Mouse (Mus musculus) forebrain, embryonic 16.5 days (tissue): Measurements from ENCODE around the gene Whrn. TPM values are rescaled to one million over a fixed set of nuclear protein-coding genes. Genes with fewer than 3 reads are reported as not detected.

Experiments used
- ATAC-seq: fragments of 200-750 bp; cut with Nextera tagmentation; 2 replicates; pipeline ENCODE4 v1.8.0; 2017; ENCODE audit warnings: mild to moderate bottlenecking, moderate library complexity
- H3K27ac ChIP-seq: fragments of 300-500 bp; sonication (generic); 2 replicates; pipeline ENCODE4 v1.5.1; 2014; ENCODE audit warnings: low read length, control low read depth
- H3K27me3 ChIP-seq: fragments of 300-500 bp; sonication (generic); replicated peaks from 2 replicates; pipeline ENCODE4 v1.6.1; 2014; ENCODE audit warnings: low read length; ENCODE audit not compliant: control insufficient read depth, insufficient read depth
- H3K36me3 ChIP-seq: fragments of 300-500 bp; sonication (generic); 2 replicates; pipeline ENCODE4 v1.6.1; 2014; ENCODE audit not compliant: control insufficient read depth, insufficient read depth
- H3K4me1 ChIP-seq: fragments of 300-500 bp; sonication (generic); replicated peaks from 2 replicates; pipeline ENCODE4 v1.6.1; 2014; ENCODE audit warnings: low read length; ENCODE audit not compliant: control insufficient read depth, insufficient read depth
- H3K4me2 ChIP-seq: fragments of 300-500 bp; sonication (generic); 2 replicates; pipeline ENCODE4 v1.6.1; 2014; ENCODE audit warnings: mild to moderate bottlenecking, low read length, control low read depth
- H3K4me3 ChIP-seq: fragments of 300-500 bp; sonication (generic); replicated peaks from 2 replicates; pipeline ENCODE4 v1.5.1; 2014; ENCODE audit warnings: mild to moderate bottlenecking, low read length, control low read depth
- H3K9ac ChIP-seq: fragments of 300-500 bp; sonication (generic); replicated peaks from 2 replicates; pipeline ENCODE4 v1.6.1; 2014; ENCODE audit warnings: low read depth, low read length, control low read depth
- H3K9me3 ChIP-seq: fragments of 300-500 bp; sonication (generic); 2 replicates; pipeline ENCODE4 v1.6.1; 2016; ENCODE audit warnings: low read length; ENCODE audit not compliant: control insufficient read depth
- WGBS: fragments of 180-500 bp; shearing (Covaris S2); extraction: QIAGEN DNeasy Blood & Tissue Kit; methylation state at CpG from one replicate; pipeline ENCODE4 v1.1.7; 2014; 5-methylcytosine and 5-hydroxymethylcytosine counted together
- polyA plus RNA-seq: library from polyadenylated mRNA; unstranded; fragments of >200 nt; fragmentation: Nextera tagmentation; extraction: Ambion mirVana; gene quantifications from 2 replicates; pipeline ENCODE4 v1.2.1, GENCODE M21; 2015

Whrn gene
- polyA plus RNA-seq, 1 experiment from 2014 or later: 6.4 TPM

GRCm38 (mm10) chr4:63408247-63408646, 87.5 kb downstream of the Whrn start:
- H3K9ac ChIP-seq: peak overlapping the region; percentile 7
- peaks cover 67% of the 10 kb centered on the region for H3K4me1 ChIP-seq
- no peaks in the 10 kb centered on the region for H3K27me3 ChIP-seq
- H3K36me3 ChIP-seq: no peaks in the 10 kb centered on the region
- peak overlapping the region; percentile 77 for H3K27ac ChIP-seq
- ATAC-seq: peak; percentile 46
- WGBS: 17% methylated on average over 7 of the region's 7 CpGs
- peak overlapping the region; percentile 71 for H3K4me3 ChIP-seq
- no peaks in the 10 kb centered on the region for H3K9me3 ChIP-seq
- peak overlapping the region; percentile 89 for H3K4me2 ChIP-seq

- Histone ChIP-seq H3K9me3 (no peaks in the 10 kb centered on the region), H3K36me3 (no peaks in the 10 kb centered on the region), H3K4me1 (peaks cover 81% of the 10 kb centered on the region), H3K27ac (peak overlapping the region; percentile 61), H3K9ac (no peak overlapping the region), H3K4me2 (no peak overlapping the region; the same call in 1 of the 2 replicates), H3K4me3 (no peak overlapping the region), H3K27me3 (no peaks in the 10 kb centered on the region)
- ATAC-seq: no peak
- WGBS: 46% methylated on average over 4 of the region's 4 CpGs
These were observed 90.1 kb downstream of the Whrn start for GRCm38 (mm10) chr4:63405683-63406082.

- Histone ChIP-seq H3K9ac (no peak overlapping the region), H3K36me3 (no peaks in the 10 kb centered on the region), H3K27me3 (no peaks in the 10 kb centered on the region), H3K4me1 (peaks cover 82% of the 10 kb centered on the region), H3K4me3 (no peak overlapping the region), H3K27ac (peak overlapping the region; percentile 61), H3K4me2 (peak overlapping the region; percentile 7; the same call in 1 of the 2 replicates), H3K9me3 (no peaks in the 10 kb centered on the region)
- WGBS: 4% methylated on average over 7 of the region's 7 CpGs
- ATAC-seq: peak; percentile 21
These were observed 90.7 kb downstream of the Whrn start for GRCm38 (mm10) chr4:63405051-63405450.

- H3K4me3 ChIP-seq: no peak overlapping the region
- no peaks in the 10 kb centered on the region for H3K9me3 ChIP-seq
- H3K4me2 ChIP-seq: no peak overlapping the region; the same call in 1 of the 2 replicates
These were observed 91.6 kb downstream of the Whrn start for GRCm38 (mm10) chr4:63404205-63404604.

GRCm38 (mm10) chr4:63403040-63403959, 92.5 kb downstream of the Whrn start, which contains the start of gene Akna:
TSS of gene Akna (minus strand) at chr4:63403354.
- peaks cover 72% of the 10 kb centered on the region for H3K4me1 ChIP-seq
- peak within 1 kb of the TSS; percentile 46 for H3K4me2 ChIP-seq
- 6% methylated on average over 17 of the region's 17 CpGs for WGBS
- no peaks in the 10 kb centered on the region for H3K9me3 ChIP-seq
- peak within 1 kb of the TSS; percentile 26 for H3K4me3 ChIP-seq
- H3K27ac ChIP-seq: peak within 1 kb of the TSS; percentile 88
- ATAC-seq: peak; percentile 79
- H3K27me3 ChIP-seq: no peaks in the 10 kb centered on the region
- H3K9ac ChIP-seq: peak within 1 kb of the TSS; percentile 50
- H3K36me3 ChIP-seq: no peaks in the 10 kb centered on the region

More at GRCm38 (mm10) chr4:63404205-63404604, 91.6 kb downstream of the Whrn start:
- WGBS: 80% methylated on average over 7 of the region's 7 CpGs
- Histone ChIP-seq H3K27ac (peak overlapping the region; percentile 88), H3K36me3 (no peaks in the 10 kb centered on the region), H3K4me1 (peaks cover 80% of the 10 kb centered on the region), H3K9ac (no peak overlapping the region), H3K27me3 (no peaks in the 10 kb centered on the region)
- no peak for ATAC-seq

- H3K36me3 ChIP-seq: no peaks in the 10 kb centered on the region
- H3K4me2 ChIP-seq: peak overlapping the region; percentile 46
- no peaks in the 10 kb centered on the region for H3K9me3 ChIP-seq
- H3K9ac ChIP-seq: peak overlapping the region; percentile 50
- 62% methylated on average over 6 of the region's 6 CpGs for WGBS
- H3K4me3 ChIP-seq: peak overlapping the region; percentile 26
- H3K27me3 ChIP-seq: no peaks in the 10 kb centered on the region
- H3K27ac ChIP-seq: peak overlapping the region; percentile 88
- no peak for ATAC-seq
- peaks cover 66% of the 10 kb centered on the region for H3K4me1 ChIP-seq
These were observed 93.2 kb downstream of the Whrn start for GRCm38 (mm10) chr4:63402558-63402957.

- H3K4me3 ChIP-seq: no peak overlapping the region
- peaks cover 62% of the 10 kb centered on the region for H3K4me1 ChIP-seq
These were observed 93.7 kb downstream of the Whrn start for GRCm38 (mm10) chr4:63402056-63402455.

GRCm38 (mm10) chr4:63401620-63402019, 94.2 kb downstream of the Whrn start:
- Histone ChIP-seq H3K9ac (no peak overlapping the region), H3K27me3 (no peaks in the 10 kb centered on the region), H3K27ac (no peak overlapping the region), H3K9me3 (no peaks in the 10 kb centered on the region), H3K4me1 (peaks cover 58% of the 10 kb centered on the region), H3K4me2 (no peak overlapping the region), H3K4me3 (no peak overlapping the region), H3K36me3 (no peaks in the 10 kb centered on the region)
- ATAC-seq: no peak
- 71% methylated on average over 6 of the region's 6 CpGs for WGBS

More at GRCm38 (mm10) chr4:63402056-63402455, 93.7 kb downstream of the Whrn start:
- peak overlapping the region; percentile 88 for H3K27ac ChIP-seq
- H3K27me3 ChIP-seq: no peaks in the 10 kb centered on the region
- H3K9ac ChIP-seq: no peak overlapping the region
- H3K36me3 ChIP-seq: no peaks in the 10 kb centered on the region
- 93% methylated on average over 10 of the region's 10 CpGs for WGBS
- H3K9me3 ChIP-seq: no peaks in the 10 kb centered on the region
- no peak for ATAC-seq
- H3K4me2 ChIP-seq: no peak overlapping the region

- H3K4me1 ChIP-seq: peaks cover 51% of the 10 kb centered on the region
These were observed 95.1 kb downstream of the Whrn start for GRCm38 (mm10) chr4:63400541-63401306.

More at GRCm38 (mm10) chr4:63400541-63401306, 95.1 kb downstream of the Whrn start:
- ATAC-seq: no peak
- no peaks in the 10 kb centered on the region for H3K9me3 ChIP-seq
- no peak overlapping the region for H3K4me3 ChIP-seq
- no peaks in the 10 kb centered on the region for H3K36me3 ChIP-seq
- WGBS: 92% methylated on average over 18 of the region's 18 CpGs
- H3K27me3 ChIP-seq: no peaks in the 10 kb centered on the region
- H3K9ac ChIP-seq: no peak overlapping the region
- H3K27ac ChIP-seq: no peak overlapping the region
- H3K4me2 ChIP-seq: no peak overlapping the region
